Mouse (Mus musculus) frontal cortex, adult (tissue): ENCODE measurements around the gene Olfr31.

Source experiments
- ATAC-seq: cut with Nextera tagmentation; 2 replicates; pipeline ENCODE4 v1.9.2; 2017; ENCODE audit warnings: mild to moderate bottlenecking, moderate library complexity, mixed read lengths; ENCODE audit not compliant: low TSS enrichment

Olfr31 gene

DNA sequence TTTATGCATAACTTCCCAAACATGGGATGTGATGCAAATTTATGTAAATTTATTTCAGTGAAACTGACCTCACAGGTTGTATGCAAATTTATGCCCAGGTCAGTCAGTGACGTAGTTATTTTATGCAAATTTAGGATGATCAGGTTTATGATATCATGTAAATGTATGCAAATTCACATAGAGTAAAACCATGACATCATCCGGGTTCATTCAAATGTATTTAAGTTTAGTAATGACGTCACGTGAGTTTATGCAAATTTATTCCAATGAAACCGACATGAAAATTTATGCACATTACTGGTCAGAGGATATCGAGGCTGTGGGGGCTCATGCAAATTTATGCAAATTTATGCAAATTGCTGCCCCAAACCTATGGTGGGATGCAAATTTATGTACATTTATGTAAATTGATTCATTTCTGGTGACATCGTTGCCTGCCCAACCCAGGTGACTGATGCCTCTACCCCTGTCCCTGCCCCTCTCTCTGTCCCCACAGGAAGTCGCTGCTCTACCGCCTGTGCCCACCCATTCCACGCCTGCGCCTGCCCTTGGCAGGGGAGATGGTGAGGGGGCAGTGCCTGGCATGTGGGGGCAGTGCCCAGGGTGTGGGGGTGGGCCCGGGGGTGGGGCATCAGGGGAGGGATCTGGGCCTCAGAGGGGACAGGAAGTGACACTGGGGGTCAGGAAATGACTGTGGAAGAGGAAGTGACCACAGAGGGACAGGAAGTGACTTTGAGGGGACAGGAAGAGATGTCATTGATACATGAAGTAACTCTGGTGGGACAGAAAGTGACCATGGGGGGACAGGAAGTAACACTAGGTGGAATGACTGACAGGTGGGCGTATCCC is 32.1 kb downstream of the Olfr31 start:
- ATAC-seq, result 0 out of 2 replicates have a peak, but pooled peaks have one; percentile 5

DNA sequence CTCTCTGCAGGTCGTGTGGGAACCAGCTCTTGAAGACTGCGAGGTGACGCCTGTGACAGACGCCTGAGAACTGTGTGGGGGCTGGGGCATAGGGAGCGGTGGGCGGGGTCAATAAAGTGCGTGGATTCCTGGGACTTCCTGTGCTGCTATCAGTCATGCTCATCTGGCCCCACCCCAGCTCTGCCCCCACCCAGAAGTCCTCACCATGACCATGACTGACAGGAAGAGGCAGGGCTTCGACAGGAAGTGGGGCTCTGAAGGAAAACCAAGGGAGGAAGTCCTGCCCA is 32.7 kb downstream of the Olfr31 start:
- ATAC-seq, result no peak
